Mouse (Mus musculus): ENCODE measurements around the gene Slc45a3. TPM values are rescaled to one million over a fixed set of nuclear protein-coding genes. Genes with fewer than 3 reads are reported as not detected.

Gene Slc45a3
- polyA plus RNA-seq, 1 experiment = 0.10 TPM

- TF ChIP-seq GATA1 (IDR thresholded peaks at IDR 0.05; ENCODE audit: low read length) = peak; percentile 47
These were observed 41.9 kb downstream of the Slc45a3 start for GRCm38 (mm10) chr1:132004574-132005180.

GRCm38 (mm10) chr1:132005466-132005865 lies 42.7 kb downstream of the Slc45a3 start:
- no peak for TF ChIP-seq GATA1 (IDR thresholded peaks at IDR 0.05; ENCODE audit: low read length)

- TF ChIP-seq GATA1 (IDR thresholded peaks at IDR 0.05; ENCODE audit: low read length) = no peak
These were observed 43.3 kb downstream of the Slc45a3 start for GRCm38 (mm10) chr1:132006046-132006445.

GRCm38 (mm10) chr1:132006721-132007120 lies 44.0 kb downstream of the Slc45a3 start:
- no peak for TF ChIP-seq GATA1 (IDR thresholded peaks at IDR 0.05; ENCODE audit: low read length)

GRCm38 (mm10) chr1:132007282-132007815 lies 44.6 kb downstream of the Slc45a3 start, which contains the start of gene Elk4:
TSS of gene Elk4 (plus strand) at chr1:132007607.
- TF ChIP-seq GATA1 (IDR thresholded peaks at IDR 0.05; ENCODE audit: low read length) = no peak

GRCm38 (mm10) chr1:132007828-132008827 lies 45.4 kb downstream of the Slc45a3 start:
- TF ChIP-seq GATA1 (IDR thresholded peaks at IDR 0.05; ENCODE audit: low read length) = no peak

GRCm38 (mm10) chr1:132008881-132009644 lies 46.3 kb downstream of the Slc45a3 start:
- TF ChIP-seq GATA1 (IDR thresholded peaks at IDR 0.05; ENCODE audit: low read length) = no peak

- no peak for TF ChIP-seq GATA1 (IDR thresholded peaks at IDR 0.05; ENCODE audit: low read length)
These were observed 48.1 kb downstream of the Slc45a3 start for GRCm38 (mm10) chr1:132010632-132011501.

- no peak for TF ChIP-seq GATA1 (IDR thresholded peaks at IDR 0.05; ENCODE audit: low read length)
These were observed 49.0 kb downstream of the Slc45a3 start for GRCm38 (mm10) chr1:132011785-132012184.

GRCm38 (mm10) chr1:132012861-132013260 lies 50.1 kb downstream of the Slc45a3 start:
- no peak for TF ChIP-seq GATA1 (IDR thresholded peaks at IDR 0.05; ENCODE audit: low read length)

- TF ChIP-seq GATA1 (IDR thresholded peaks at IDR 0.05; ENCODE audit: low read length) = no peak
These were observed 52.0 kb downstream of the Slc45a3 start for GRCm38 (mm10) chr1:132014800-132015199.

- TF ChIP-seq GATA1 (IDR thresholded peaks at IDR 0.05; ENCODE audit: low read length) = no peak
These were observed 53.9 kb downstream of the Slc45a3 start for GRCm38 (mm10) chr1:132016691-132017090.

- TF ChIP-seq GATA1 (IDR thresholded peaks at IDR 0.05; ENCODE audit: low read length) = no peak
These were observed 57.1 kb downstream of the Slc45a3 start for GRCm38 (mm10) chr1:132019876-132020275.

GRCm38 (mm10) chr1:132022107-132022506 lies 59.3 kb downstream of the Slc45a3 start:
- TF ChIP-seq GATA1 (IDR thresholded peaks at IDR 0.05; ENCODE audit: low read length) = no peak

Measured in G1E-ER4 (cell line).